Mouse (Mus musculus) brain, embryonic 14.5 days (tissue): ENCODE data around the gene Dph2.

Experiments used
- CTCF ChIP-seq: fragments of 200-500 bp; IDR thresholded peaks from 2 replicates; pipeline ENCODE4 v1.5.1; 2012; ENCODE audit warnings: inconsistent platforms, mild to moderate bottlenecking, moderate library complexity, borderline replicate concordance; ENCODE audit not compliant: insufficient read depth, insufficient read length; ENCODE audit errors: extremely low read depth
- POLR2A ChIP-seq: fragments of 200-500 bp; IDR thresholded peaks from 2 replicates; pipeline ENCODE4 v1.6.1; 2012; ENCODE audit warnings: mild to moderate bottlenecking, inconsistent platforms, borderline replicate concordance; ENCODE audit not compliant: poor library complexity, insufficient read depth, insufficient read length, severe bottlenecking; ENCODE audit errors: extremely low read depth

DNA sequence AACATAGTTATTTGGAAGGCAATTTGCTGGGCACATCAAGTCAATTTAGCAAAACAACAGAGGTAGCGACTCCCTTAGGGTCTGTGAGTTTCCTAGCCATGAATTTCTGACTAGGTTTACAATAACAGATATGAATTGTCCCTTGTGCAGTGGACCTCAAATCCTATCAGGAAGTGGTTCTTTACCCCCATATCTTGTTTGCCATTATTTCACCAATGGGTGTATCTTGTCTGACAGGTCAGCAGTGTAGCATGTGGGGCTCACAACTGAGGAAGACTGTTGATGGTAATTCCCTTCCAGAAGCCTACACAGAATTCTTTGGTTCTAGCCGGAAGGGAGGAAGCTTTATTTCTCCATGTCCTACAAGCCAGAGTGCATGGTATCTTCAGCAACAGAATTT is 29.5 kb upstream of the Dph2 start:
- TF ChIP-seq POLR2A (no peak), CTCF (no peak)
